Mouse (Mus musculus) heart, embryonic 15.5 days (tissue): Measurements from ENCODE around the gene Nsmce1. TPM values are rescaled to one million over a fixed set of nuclear protein-coding genes. Genes with fewer than 3 reads are reported as not detected.

Experiments used
- ATAC-seq: fragments of 200-750 bp; cut with Nextera tagmentation; replicated peaks from 2 replicates; pipeline ENCODE4 v1.8.0; 2017; ENCODE audit warnings: low read depth, moderate TSS enrichment; ENCODE audit not compliant: insufficient number of reproducible peaks, insufficient read depth, low FRiP score
- H3K27ac ChIP-seq: fragments of 300-500 bp; sonication (generic); 2 replicates; pipeline ENCODE4 v1.5.1; 2015; ENCODE audit warnings: mild to moderate bottlenecking, inconsistent platforms
- H3K27me3 ChIP-seq: fragments of 300-500 bp; sonication (generic); 2 replicates; pipeline ENCODE4 v1.6.1; 2015; ENCODE audit warnings: inconsistent platforms
- H3K36me3 ChIP-seq: fragments of 300-500 bp; sonication (generic); 2 replicates; pipeline ENCODE4 v1.6.1; 2015; ENCODE audit warnings: mild to moderate bottlenecking, inconsistent platforms
- H3K4me1 ChIP-seq: fragments of 300-500 bp; sonication (generic); replicated peaks from 2 replicates; pipeline ENCODE4 v1.6.1; 2015; ENCODE audit warnings: inconsistent platforms
- H3K4me2 ChIP-seq: fragments of 300-500 bp; sonication (generic); 2 replicates; pipeline ENCODE4 v1.6.1; 2015; ENCODE audit warnings: inconsistent platforms, mild to moderate bottlenecking, moderate library complexity
- H3K4me3 ChIP-seq: fragments of 300-500 bp; sonication (generic); 2 replicates; pipeline ENCODE4 v1.5.1; 2015; ENCODE audit warnings: mild to moderate bottlenecking, inconsistent platforms
- H3K9ac ChIP-seq: fragments of 300-500 bp; sonication (generic); 2 replicates; pipeline ENCODE4 v1.6.1; 2015; ENCODE audit warnings: mild to moderate bottlenecking, inconsistent platforms
- H3K9me3 ChIP-seq: fragments of 300-500 bp; sonication (generic); replicated peaks from 2 replicates; pipeline ENCODE4 v1.6.1; 2016; ENCODE audit warnings: inconsistent platforms
- WGBS: fragments of 180-500 bp; shearing (Covaris S2); methylation state at CpG from one replicate; pipeline ENCODE4 v1.1.7; 2015; ENCODE audit warnings: mixed read lengths; 5-methylcytosine and 5-hydroxymethylcytosine counted together
- polyA plus RNA-seq: library from polyadenylated mRNA; unstranded; fragments of >200 nt; fragmentation: Nextera tagmentation; extraction: Ambion mirVana; gene quantifications from 2 replicates; pipeline ENCODE4 v1.2.1, GENCODE M21; 2015

Gene Nsmce1
- polyA plus RNA-seq, 1 experiment from 2014 or later, result 93.4 TPM

DNA sequence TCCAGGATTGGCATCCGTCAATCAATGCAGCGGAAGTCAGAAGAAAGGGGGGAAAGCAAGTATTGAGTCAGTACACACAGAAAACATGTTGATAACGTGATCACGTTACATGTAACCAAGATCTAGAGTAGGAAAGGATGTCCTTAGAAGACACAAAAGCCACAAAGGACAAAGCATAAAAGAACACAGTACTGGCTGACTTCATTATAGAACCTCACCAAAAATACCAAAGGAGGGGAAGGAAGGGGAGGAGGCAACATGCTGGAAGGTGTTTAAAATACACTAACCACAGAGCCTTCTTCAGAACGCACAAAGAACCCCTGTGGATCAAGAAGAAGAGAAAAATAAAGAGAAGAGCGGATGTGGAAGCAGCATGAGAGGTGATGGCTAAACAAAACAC is 2.7 kb downstream of the Nsmce1 start:
- Histone ChIP-seq H3K4me3 (no peak overlapping the region), H3K9me3 (no peaks in the 10 kb centered on the region), H3K4me2 (no peak overlapping the region), H3K27ac (no peak overlapping the region), H3K9ac (no peak overlapping the region), H3K36me3 (peaks cover 7% of the 10 kb centered on the region; the same call in 1 of the 2 replicates), H3K27me3 (no peaks in the 10 kb centered on the region), H3K4me1 (peaks cover 17% of the 10 kb centered on the region)
- 86% methylated on average over 6 of the region's 6 CpGs for WGBS
- ATAC-seq, result no peak

- Histone ChIP-seq H3K4me3 (no peak overlapping the region), H3K9me3 (no peaks in the 10 kb centered on the region), H3K36me3 (peaks cover 15% of the 10 kb centered on the region; the same call in 1 of the 2 replicates), H3K9ac (no peak overlapping the region), H3K4me1 (peaks cover 17% of the 10 kb centered on the region), H3K27ac (no peak overlapping the region), H3K27me3 (no peaks in the 10 kb centered on the region), H3K4me2 (no peak overlapping the region)
- ATAC-seq, result no peak
- 84% methylated on average over 10 of the region's 10 CpGs for WGBS
Measured at GRCm38 (mm10) chr7:125487126-125487525, 4.3 kb downstream of the Nsmce1 start.

DNA sequence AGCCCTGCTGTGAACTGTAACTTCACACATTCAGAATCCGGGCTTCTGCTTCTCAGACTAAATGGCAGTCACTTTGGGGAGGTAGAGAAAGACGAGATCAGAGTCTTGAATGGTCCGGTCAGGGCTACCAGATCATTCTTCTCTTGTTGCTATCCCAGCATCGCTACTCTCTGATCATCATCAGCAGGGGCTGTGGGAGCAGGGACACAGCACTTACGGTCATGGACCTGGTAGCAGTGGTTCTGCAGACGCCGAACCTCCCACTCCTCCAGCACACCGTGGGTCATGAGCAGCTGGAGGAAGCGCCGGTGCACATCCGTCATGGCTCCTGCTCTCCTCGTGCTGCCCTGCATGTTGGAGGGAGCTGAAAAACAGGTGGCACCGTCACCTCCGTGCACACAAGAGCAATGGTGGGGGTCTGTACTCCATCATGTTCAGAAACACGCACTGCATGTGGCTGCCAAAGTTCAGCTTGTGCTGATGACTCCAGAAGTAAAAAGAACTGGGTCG is 5.2 kb downstream of the Nsmce1 start:
- Histone ChIP-seq H3K4me1 (peaks cover 12% of the 10 kb centered on the region), H3K27me3 (no peaks in the 10 kb centered on the region), H3K9me3 (no peaks in the 10 kb centered on the region), H3K4me2 (no peak overlapping the region), H3K4me3 (no peak overlapping the region), H3K27ac (no peak overlapping the region), H3K36me3 (peaks cover 18% of the 10 kb centered on the region; the same call in 1 of the 2 replicates), H3K9ac (no peak overlapping the region)
- WGBS, result 90% methylated on average over 16 of the region's 16 CpGs
- no peak for ATAC-seq

GRCm38 (mm10) chr7:125484791-125485190 is 6.6 kb downstream of the Nsmce1 start:
- Histone ChIP-seq H3K27me3 (no peaks in the 10 kb centered on the region), H3K36me3 (peaks cover 30% of the 10 kb centered on the region), H3K4me2 (no peak overlapping the region), H3K9me3 (no peaks in the 10 kb centered on the region), H3K4me1 (peaks cover 2% of the 10 kb centered on the region; the same call in 1 of the 2 replicates), H3K27ac (no peak overlapping the region), H3K9ac (no peak overlapping the region), H3K4me3 (no peak overlapping the region)
- no peak for ATAC-seq
- 89% methylated on average over 7 of the region's 7 CpGs for WGBS

DNA sequence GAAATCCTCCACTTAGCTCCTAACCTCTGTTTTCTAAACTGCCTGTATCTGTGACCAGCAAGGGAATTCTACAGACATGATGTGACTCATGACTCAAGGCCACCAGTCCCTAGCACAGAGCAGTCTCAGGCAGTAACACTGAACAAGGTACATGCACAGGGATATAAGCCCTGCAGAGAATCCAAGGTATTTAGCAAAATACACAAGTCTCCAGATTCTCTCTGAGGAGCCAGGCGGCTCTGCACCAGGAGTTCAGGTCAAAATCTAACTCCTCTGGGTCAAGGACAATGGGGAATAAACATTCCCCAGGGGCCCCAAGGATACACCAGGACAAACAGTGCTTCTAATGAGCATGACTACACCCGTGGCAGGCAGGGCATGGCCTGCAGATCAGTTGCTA is 8.5 kb downstream of the Nsmce1 start:
- 70% methylated on average over 2 of the region's 2 CpGs for WGBS
- Histone ChIP-seq H3K9ac (no peak overlapping the region), H3K4me1 (peaks cover 9% of the 10 kb centered on the region), H3K9me3 (no peaks in the 10 kb centered on the region), H3K36me3 (peaks cover 30% of the 10 kb centered on the region), H3K27ac (no peak overlapping the region), H3K4me2 (no peak overlapping the region), H3K4me3 (no peak overlapping the region), H3K27me3 (no peaks in the 10 kb centered on the region)
- ATAC-seq, result no peak

- no peak overlapping the region for H3K9ac ChIP-seq
- H3K27ac ChIP-seq, result no peak overlapping the region
- peaks cover 15% of the 10 kb centered on the region for H3K4me1 ChIP-seq
- ATAC-seq, result no peak
- H3K36me3 ChIP-seq, result peaks cover 35% of the 10 kb centered on the region
- H3K27me3 ChIP-seq, result no peaks in the 10 kb centered on the region
- WGBS, result 73% methylated on average over 3 of the region's 3 CpGs
- no peaks in the 10 kb centered on the region for H3K9me3 ChIP-seq
- H3K4me2 ChIP-seq, result no peak overlapping the region
- no peak overlapping the region for H3K4me3 ChIP-seq
Measured at GRCm38 (mm10) chr7:125482339-125482738, 9.1 kb downstream of the Nsmce1 start.

- Histone ChIP-seq H3K27ac (no peak overlapping the region), H3K36me3 (peaks cover 29% of the 10 kb centered on the region), H3K27me3 (no peaks in the 10 kb centered on the region), H3K9me3 (no peaks in the 10 kb centered on the region), H3K9ac (no peak overlapping the region), H3K4me3 (no peak overlapping the region), H3K4me2 (no peak overlapping the region), H3K4me1 (peaks cover 32% of the 10 kb centered on the region)
- 72% methylated on average over 4 of the region's 4 CpGs for WGBS
- no peak for ATAC-seq
Measured at GRCm38 (mm10) chr7:125480518-125480917, 10.9 kb downstream of the Nsmce1 start.

DNA sequence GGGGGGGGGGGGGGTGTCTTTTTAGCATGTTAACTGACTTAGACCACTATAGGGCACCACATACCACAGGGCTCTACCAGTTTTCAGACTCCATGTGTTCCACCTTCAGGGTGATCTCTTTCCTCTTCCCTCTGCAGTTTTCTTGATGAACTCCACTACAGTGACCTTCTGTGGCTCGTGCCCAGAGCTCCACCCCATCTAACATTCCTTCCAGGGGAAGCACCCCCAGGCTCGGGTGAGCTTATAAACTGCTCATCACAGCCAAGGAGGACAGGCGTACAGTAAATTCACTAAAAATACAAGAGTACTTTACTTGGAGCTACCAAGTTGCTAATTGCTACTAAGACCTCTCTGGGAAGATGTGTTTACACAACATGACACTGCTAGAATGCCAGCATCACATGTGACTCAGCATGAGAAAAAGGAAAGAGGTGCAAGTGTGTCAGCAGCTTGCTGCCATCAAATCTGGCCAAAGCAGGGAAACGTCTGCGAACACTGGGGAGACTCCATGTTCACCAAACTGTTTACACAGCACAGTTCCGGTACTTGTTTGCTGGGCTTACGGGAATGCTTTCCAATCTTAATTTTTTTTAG is 12.9 kb downstream of the Nsmce1 start:
- no peak for ATAC-seq
- peaks cover 46% of the 10 kb centered on the region for H3K4me1 ChIP-seq
- H3K27me3 ChIP-seq, result no peaks in the 10 kb centered on the region
- H3K36me3 ChIP-seq, result peaks cover 28% of the 10 kb centered on the region
- H3K9me3 ChIP-seq, result no peaks in the 10 kb centered on the region
- no peak overlapping the region for H3K9ac ChIP-seq
- 63% methylated on average over 7 of the region's 7 CpGs for WGBS
- H3K27ac ChIP-seq, result no peak overlapping the region
- no peak overlapping the region for H3K4me3 ChIP-seq
- no peak overlapping the region for H3K4me2 ChIP-seq

GRCm38 (mm10) chr7:125475601-125476251 is 15.7 kb downstream of the Nsmce1 start:
- no peaks in the 10 kb centered on the region for H3K9me3 ChIP-seq
- H3K4me2 ChIP-seq, result peak overlapping the region; percentile 26
- peaks cover 20% of the 10 kb centered on the region for H3K36me3 ChIP-seq
- WGBS, result 24% methylated on average over 11 of the region's 11 CpGs
- peak; percentile 56 for ATAC-seq
- H3K4me3 ChIP-seq, result no peak overlapping the region
- H3K4me1 ChIP-seq, result peaks cover 60% of the 10 kb centered on the region
- peak overlapping the region; percentile 86 for H3K27ac ChIP-seq
- no peaks in the 10 kb centered on the region for H3K27me3 ChIP-seq
- no peak overlapping the region for H3K9ac ChIP-seq

- H3K36me3 ChIP-seq, result peaks cover 14% of the 10 kb centered on the region
- 59% methylated on average over 4 of the region's 4 CpGs for WGBS
- peak overlapping the region; percentile 86; the same call in 1 of the 2 replicates for H3K27ac ChIP-seq
- no peak for ATAC-seq
- no peak overlapping the region for H3K4me2 ChIP-seq
- no peak overlapping the region for H3K4me3 ChIP-seq
- H3K27me3 ChIP-seq, result no peaks in the 10 kb centered on the region
- H3K9me3 ChIP-seq, result no peaks in the 10 kb centered on the region
- H3K9ac ChIP-seq, result no peak overlapping the region
- peaks cover 60% of the 10 kb centered on the region for H3K4me1 ChIP-seq
Measured at GRCm38 (mm10) chr7:125474535-125474934, 16.9 kb downstream of the Nsmce1 start.

GRCm38 (mm10) chr7:125471991-125472741 is 19.2 kb downstream of the Nsmce1 start:
- no peaks in the 10 kb centered on the region for H3K9me3 ChIP-seq
- peak overlapping the region; percentile 23; the same call in 1 of the 2 replicates for H3K4me2 ChIP-seq
- peak; percentile 44 for ATAC-seq
- H3K9ac ChIP-seq, result 0 out of 2 replicates have a peak overlapping the region, but pooled peaks have one; percentile 13
- H3K4me3 ChIP-seq, result no peak overlapping the region
- H3K36me3 ChIP-seq, result peaks cover 31% of the 10 kb centered on the region
- peaks cover 45% of the 10 kb centered on the region for H3K4me1 ChIP-seq
- no peaks in the 10 kb centered on the region for H3K27me3 ChIP-seq
- peak overlapping the region; percentile 70 for H3K27ac ChIP-seq
- WGBS, result 21% methylated on average over 13 of the region's 13 CpGs
